Mouse (Mus musculus): ENCODE data around the gene Pcid2. TPM values are rescaled to one million over a fixed set of nuclear protein-coding genes. Genes with fewer than 3 reads are reported as not detected.

Pcid2 gene
- total RNA-seq, 1 experiment = 35.2 TPM

GRCm38 (mm10) chr8:13060441-13061150 lies 44.7 kb downstream of the Pcid2 start, which contains the start of gene Proz:
Gene Proz (plus strand): TSS chr8:13060914.
- in situ Hi-C loops (cut with MboI; ENCODE audit: low sequenced_read_pairs in 2 of 2, unreplicated experiment in 2 of 2) = no loop called here
- Histone ChIP-seq H3K9me3 (ENCODE audit: control insufficient read depth, insufficient read depth, low read depth, low read length) (no peaks in the 10 kb centered on the region), H3K27ac (ENCODE audit: insufficient read depth, low read depth, low read length, poor library complexity, severe bottlenecking) (no peak within 1 kb of the TSS), H3K4me1 (ENCODE audit: control insufficient read depth in 2 of 2, insufficient read depth in 2 of 2, low read length in 2 of 2, poor library complexity in 1 of 2) (no peaks in the 10 kb centered on the region), H3K9ac (ENCODE audit: insufficient read depth, low read depth, low read length, poor library complexity, severe bottlenecking) (no peak within 1 kb of the TSS), H3K4me3 (ENCODE audit: insufficient read depth in 1 of 2, low read depth in 1 of 2, low read length in 2 of 2, poor library complexity in 1 of 2, severe bottlenecking in 1 of 2) (no peak within 1 kb of the TSS; a peak in 1 of 4 replicates), H3K36me3 (ENCODE audit: control insufficient read depth, insufficient read depth, low read length, poor library complexity, severe bottlenecking) (no peaks in the 10 kb centered on the region)
- no peak for DNase-seq (ENCODE audit: low read depth, low spot score)
- TF ChIP-seq CHD2 (IDR thresholded peaks at IDR 0.05; ENCODE audit: low read depth, low read length) = no peak
- no peak for TF ChIP-seq ZNF384 (IDR thresholded peaks at IDR 0.05; ENCODE audit: low read depth, low read length)
- no peak for TF ChIP-seq MAFK (IDR thresholded peaks at IDR 0.05; ENCODE audit: insufficient read depth, low read depth, low read length)
- no peak for TF ChIP-seq HCFC1 (IDR thresholded peaks at IDR 0.05; ENCODE audit: borderline replicate concordance, insufficient read depth, low read length)
- TF ChIP-seq ZC3H11A (IDR thresholded peaks at IDR 0.05; ENCODE audit: borderline replicate concordance, low read depth, low read length) = no peak

GRCm38 (mm10) chr8:13057351-13057750 lies 47.9 kb downstream of the Pcid2 start:
- no peak for TF ChIP-seq CHD2 (IDR thresholded peaks at IDR 0.05; ENCODE audit: low read depth, low read length)
- TF ChIP-seq ZC3H11A (IDR thresholded peaks at IDR 0.05; ENCODE audit: borderline replicate concordance, low read depth, low read length) = no peak
- TF ChIP-seq ZNF384 (IDR thresholded peaks at IDR 0.05; ENCODE audit: low read depth, low read length) = no peak
- no peak for TF ChIP-seq MAFK (IDR thresholded peaks at IDR 0.05; ENCODE audit: insufficient read depth, low read depth, low read length)
- no peak for TF ChIP-seq HCFC1 (IDR thresholded peaks at IDR 0.05; ENCODE audit: borderline replicate concordance, insufficient read depth, low read length)
- in situ Hi-C loops (cut with MboI; ENCODE audit: low sequenced_read_pairs in 2 of 2, unreplicated experiment in 2 of 2) = no loop called here
- no peaks in the 10 kb centered on the region for H3K9me3 ChIP-seq (ENCODE audit: control insufficient read depth, insufficient read depth, low read depth, low read length)
- no peak for DNase-seq (ENCODE audit: low read depth, low spot score)
- no peak overlapping the region for H3K27ac ChIP-seq (ENCODE audit: insufficient read depth, low read depth, low read length, poor library complexity, severe bottlenecking)
- H3K4me3 ChIP-seq (ENCODE audit: insufficient read depth in 1 of 2, low read depth in 1 of 2, low read length in 2 of 2, poor library complexity in 1 of 2, severe bottlenecking in 1 of 2) = no peak overlapping the region
- no peaks in the 10 kb centered on the region for H3K36me3 ChIP-seq (ENCODE audit: control insufficient read depth, insufficient read depth, low read length, poor library complexity, severe bottlenecking)
- no peak overlapping the region for H3K9ac ChIP-seq (ENCODE audit: insufficient read depth, low read depth, low read length, poor library complexity, severe bottlenecking)
- no peaks in the 10 kb centered on the region for H3K4me1 ChIP-seq (ENCODE audit: control insufficient read depth in 2 of 2, insufficient read depth in 2 of 2, low read length in 2 of 2, poor library complexity in 1 of 2)

GRCm38 (mm10) chr8:13050550-13050949 lies 54.7 kb downstream of the Pcid2 start:
- no peak overlapping the region for H3K4me3 ChIP-seq (ENCODE audit: insufficient read depth in 1 of 2, low read depth in 1 of 2, low read length in 2 of 2, poor library complexity in 1 of 2, severe bottlenecking in 1 of 2)
- no peak for TF ChIP-seq CHD2 (IDR thresholded peaks at IDR 0.05; ENCODE audit: low read depth, low read length)
- TF ChIP-seq MAFK (IDR thresholded peaks at IDR 0.05; ENCODE audit: insufficient read depth, low read depth, low read length) = no peak
- no peak for TF ChIP-seq ZNF384 (IDR thresholded peaks at IDR 0.05; ENCODE audit: low read depth, low read length)
- no peak for TF ChIP-seq HCFC1 (IDR thresholded peaks at IDR 0.05; ENCODE audit: borderline replicate concordance, insufficient read depth, low read length)
- TF ChIP-seq ZC3H11A (IDR thresholded peaks at IDR 0.05; ENCODE audit: borderline replicate concordance, low read depth, low read length) = no peak
- no peaks in the 10 kb centered on the region for H3K4me1 ChIP-seq (ENCODE audit: control insufficient read depth in 2 of 2, insufficient read depth in 2 of 2, low read length in 2 of 2, poor library complexity in 1 of 2)
- no peaks in the 10 kb centered on the region for H3K9me3 ChIP-seq (ENCODE audit: control insufficient read depth, insufficient read depth, low read depth, low read length)
- in situ Hi-C loops (cut with MboI; ENCODE audit: low sequenced_read_pairs in 2 of 2, unreplicated experiment in 2 of 2) = no loop called here
- no peaks in the 10 kb centered on the region for H3K36me3 ChIP-seq (ENCODE audit: control insufficient read depth, insufficient read depth, low read length, poor library complexity, severe bottlenecking)
- no peak for DNase-seq (ENCODE audit: low read depth, low spot score)
- H3K9ac ChIP-seq (ENCODE audit: insufficient read depth, low read depth, low read length, poor library complexity, severe bottlenecking) = no peak overlapping the region
- no peak overlapping the region for H3K27ac ChIP-seq (ENCODE audit: insufficient read depth, low read depth, low read length, poor library complexity, severe bottlenecking)

- in situ Hi-C loops (cut with MboI; ENCODE audit: low sequenced_read_pairs in 2 of 2, unreplicated experiment in 2 of 2) = no loop called here
- DNase-seq (ENCODE audit: low read depth, low spot score) = no peak
- no peak overlapping the region; the same call in 1 of the 2 replicates for H3K27ac ChIP-seq (ENCODE audit: insufficient read depth, low read depth, low read length, poor library complexity, severe bottlenecking)
- no peak overlapping the region for H3K9ac ChIP-seq (ENCODE audit: insufficient read depth, low read depth, low read length, poor library complexity, severe bottlenecking)
- TF ChIP-seq ZNF384 (IDR thresholded peaks at IDR 0.05; ENCODE audit: low read depth, low read length) = no peak
- no peaks in the 10 kb centered on the region for H3K4me1 ChIP-seq (ENCODE audit: control insufficient read depth in 2 of 2, insufficient read depth in 2 of 2, low read length in 2 of 2, poor library complexity in 1 of 2)
- H3K4me3 ChIP-seq (ENCODE audit: insufficient read depth in 1 of 2, low read depth in 1 of 2, low read length in 2 of 2, poor library complexity in 1 of 2, severe bottlenecking in 1 of 2) = no peak overlapping the region
- H3K9me3 ChIP-seq (ENCODE audit: control insufficient read depth, insufficient read depth, low read depth, low read length) = no peaks in the 10 kb centered on the region
- no peaks in the 10 kb centered on the region for H3K36me3 ChIP-seq (ENCODE audit: control insufficient read depth, insufficient read depth, low read length, poor library complexity, severe bottlenecking)
Measured at GRCm38 (mm10) chr8:13047652-13048051, 57.6 kb downstream of the Pcid2 start.

- H3K9ac ChIP-seq (ENCODE audit: insufficient read depth, low read depth, low read length, poor library complexity, severe bottlenecking) = no peak overlapping the region
- DNase-seq (ENCODE audit: low read depth, low spot score) = no peak
- in situ Hi-C loops (cut with MboI; ENCODE audit: low sequenced_read_pairs in 2 of 2, unreplicated experiment in 2 of 2) = no loop called here
- TF ChIP-seq HCFC1 (IDR thresholded peaks at IDR 0.05; ENCODE audit: borderline replicate concordance, insufficient read depth, low read length) (no peak), ZNF384 (IDR thresholded peaks at IDR 0.05; ENCODE audit: low read depth, low read length) (no peak)
- H3K4me3 ChIP-seq (ENCODE audit: insufficient read depth in 1 of 2, low read depth in 1 of 2, low read length in 2 of 2, poor library complexity in 1 of 2, severe bottlenecking in 1 of 2) = no peak overlapping the region
- H3K9me3 ChIP-seq (ENCODE audit: control insufficient read depth, insufficient read depth, low read depth, low read length) = no peaks in the 10 kb centered on the region
- H3K4me1 ChIP-seq (ENCODE audit: control insufficient read depth in 2 of 2, insufficient read depth in 2 of 2, low read length in 2 of 2, poor library complexity in 1 of 2) = no peaks in the 10 kb centered on the region
- no peak overlapping the region for H3K27ac ChIP-seq (ENCODE audit: insufficient read depth, low read depth, low read length, poor library complexity, severe bottlenecking)
- H3K36me3 ChIP-seq (ENCODE audit: control insufficient read depth, insufficient read depth, low read length, poor library complexity, severe bottlenecking) = no peaks in the 10 kb centered on the region
Measured at GRCm38 (mm10) chr8:13041459-13041858, 63.8 kb downstream of the Pcid2 start.

All from ES-E14 (cell line).